Mouse (Mus musculus) heart, postnatal 0 days (tissue): ENCODE data around the gene Fbxo47.

Experiments
- CTCF ChIP-seq: IDR thresholded peaks from 2 replicates; pipeline ENCODE4 v1.5.1; 2016; ENCODE audit warnings: antibody characterized with exemption, control low read depth, low read depth
- EP300 ChIP-seq: IDR thresholded peaks from 2 replicates; pipeline ENCODE4 v1.6.1; 2016; ENCODE audit warnings: antibody characterized with exemption, low read depth

GRCm38 (mm10) chr11:97805662-97806612 is 78.0 kb downstream of the Fbxo47 start:
- TF ChIP-seq EP300 (no peak), CTCF (no peak)
